35 mouse cellular contexts compared by ENCODE assay signal in genomic region chr3:32088762-32089161, GRCm38 (mm10).
"Had no signal": no experiment of that assay in that cellular context is flagged by ENCODE, and none has a peak within 500 bp of the region (broad histone marks: within the 10 kb centered on the region; RNA-seq: fewer than 3 reads in every experiment).

No protein-coding gene starts in this region.

- H3K4me2 ChIP-seq: heart, embryonic 11.5 days; heart, embryonic 12.5 days; heart, embryonic 13.5 days; heart, embryonic 15.5 days; hindbrain, embryonic 12.5 days; hindbrain, embryonic 13.5 days; hindbrain, embryonic 14.5 days; hindbrain, embryonic 15.5 days; intestine, embryonic 15.5 days; kidney, embryonic 15.5 days had no signal

- H3K4me1 ChIP-seq: heart, embryonic 10.5 days; heart, embryonic 15.5 days; hindbrain, embryonic 12.5 days; hindbrain, embryonic 13.5 days; hindbrain, embryonic 15.5 days; intestine, embryonic 15.5 days; kidney, embryonic 15.5 days had no signal

- H3K27me3 ChIP-seq: heart, embryonic 12.5 days; heart, embryonic 13.5 days; heart, embryonic 15.5 days; hindbrain, embryonic 12.5 days; hindbrain, embryonic 13.5 days; hindbrain, embryonic 15.5 days; intestine, embryonic 15.5 days; kidney, embryonic 15.5 days had no signal

- H3K9me3 ChIP-seq: heart, embryonic 10.5 days; heart, embryonic 12.5 days; heart, embryonic 13.5 days; heart, embryonic 15.5 days; hindbrain, embryonic 10.5 days; hindbrain, embryonic 12.5 days; hindbrain, embryonic 13.5 days; hindbrain, embryonic 15.5 days; intestine, embryonic 15.5 days; kidney, embryonic 15.5 days had no signal

- H3K27ac ChIP-seq: heart, embryonic 10.5 days; heart, embryonic 13.5 days; heart, embryonic 15.5 days; hindbrain, embryonic 10.5 days; hindbrain, embryonic 12.5 days; hindbrain, embryonic 13.5 days; hindbrain, embryonic 14.5 days; hindbrain, embryonic 15.5 days; hindbrain, postnatal 0 days; intestine, embryonic 15.5 days; kidney, embryonic 15.5 days; kidney, postnatal 0 days; layer of hippocampus, adult 2 months; left cerebral cortex, adult 2 months had no signal

- H3K36me3 ChIP-seq: heart, embryonic 10.5 days; heart, embryonic 12.5 days; heart, embryonic 13.5 days; heart, embryonic 15.5 days; hindbrain, embryonic 10.5 days; hindbrain, embryonic 12.5 days; hindbrain, embryonic 13.5 days; hindbrain, embryonic 15.5 days; intestine, embryonic 15.5 days; kidney, embryonic 15.5 days had no signal

- ATAC-seq: hindbrain, embryonic 16.5 days; hindbrain, postnatal 0 days; inflammation-experienced regulatory T-cells, adult 6 months; intestine, embryonic 15.5 days; intestine, embryonic 16.5 days; intestine, postnatal 0 days had no signal

- DNase-seq: heart, postnatal 10 days; heart, postnatal 14 days; heart, postnatal 36 days; kidney, adult 11 months; kidney, adult 18-20 months; kidney, adult 2 months; kidney, adult 8-10 months; kidney, adult 9 months; kidney, postnatal 10 days; kidney, postnatal 14 days; kidney, postnatal 25 days; kidney, postnatal 36 days; kidney, postnatal 4 days; layer of hippocampus, adult 9-11 months; layer of hippocampus, postnatal 36 days had no signal

- H3K9ac ChIP-seq: heart, embryonic 12.5 days; heart, embryonic 13.5 days; heart, embryonic 15.5 days; hindbrain, embryonic 12.5 days; hindbrain, embryonic 13.5 days; hindbrain, embryonic 14.5 days; hindbrain, embryonic 15.5 days; intestine, embryonic 15.5 days; kidney, embryonic 15.5 days had no signal

- H3K4me3 ChIP-seq: heart, embryonic 10.5 days; heart, embryonic 12.5 days; heart, embryonic 13.5 days; heart, embryonic 15.5 days; hindbrain, embryonic 10.5 days; hindbrain, embryonic 12.5 days; hindbrain, embryonic 13.5 days; hindbrain, embryonic 15.5 days; intestine, embryonic 15.5 days; kidney, embryonic 15.5 days; layer of hippocampus, adult 2 months; left cerebral cortex, adult 2 months had no signal
